Mouse (Mus musculus) embryonic facial prominence, embryonic 10.5 days (tissue): Measurements from ENCODE around the gene Fcrlb. TPM values are rescaled to one million over a fixed set of nuclear protein-coding genes. Genes with fewer than 3 reads are reported as not detected.

Experiments used
- DNase-seq: peaks from one replicate; pipeline ENCODE4 v3.0.0-alpha.2; 2017; ENCODE audit warnings: low spot score
- H3K27ac ChIP-seq: fragments of 300-500 bp; sonication (generic); replicated peaks from 2 replicates; pipeline ENCODE4 v1.5.1; 2016; ENCODE audit warnings: mild to moderate bottlenecking
- H3K27me3 ChIP-seq: fragments of 300-500 bp; sonication (generic); replicated peaks from 2 replicates; pipeline ENCODE4 v1.6.1; 2016; ENCODE audit warnings: low read depth, mild to moderate bottlenecking; ENCODE audit not compliant: poor library complexity, severe bottlenecking
- H3K36me3 ChIP-seq: fragments of 300-500 bp; sonication (generic); replicated peaks from 2 replicates; pipeline ENCODE4 v1.6.1; 2016; ENCODE audit warnings: mild to moderate bottlenecking, moderate library complexity
- H3K4me1 ChIP-seq: fragments of 300-500 bp; sonication (generic); 2 replicates; pipeline ENCODE4 v1.6.1; 2016
- H3K4me3 ChIP-seq: fragments of 300-500 bp; sonication (generic); 2 replicates; pipeline ENCODE4 v1.5.1; 2016; ENCODE audit warnings: mild to moderate bottlenecking, moderate library complexity
- H3K9me3 ChIP-seq: fragments of 300-500 bp; sonication (generic); 2 replicates; pipeline ENCODE4 v1.6.1; 2016; ENCODE audit warnings: mild to moderate bottlenecking
- WGBS: fragments of 180-500 bp; shearing (Covaris S2); methylation state at CpG from one replicate; pipeline ENCODE4 v1.1.7; 2016; 5-methylcytosine and 5-hydroxymethylcytosine counted together
- polyA plus RNA-seq: library from polyadenylated mRNA; unstranded; fragments of >200 nt; fragmentation: Nextera tagmentation; extraction: Ambion mirVana; gene quantifications from 2 replicates; pipeline ENCODE4 v1.2.1, GENCODE M21; 2016

Gene Fcrlb
- polyA plus RNA-seq, 1 experiment from 2014 or later = not detected

DNA sequence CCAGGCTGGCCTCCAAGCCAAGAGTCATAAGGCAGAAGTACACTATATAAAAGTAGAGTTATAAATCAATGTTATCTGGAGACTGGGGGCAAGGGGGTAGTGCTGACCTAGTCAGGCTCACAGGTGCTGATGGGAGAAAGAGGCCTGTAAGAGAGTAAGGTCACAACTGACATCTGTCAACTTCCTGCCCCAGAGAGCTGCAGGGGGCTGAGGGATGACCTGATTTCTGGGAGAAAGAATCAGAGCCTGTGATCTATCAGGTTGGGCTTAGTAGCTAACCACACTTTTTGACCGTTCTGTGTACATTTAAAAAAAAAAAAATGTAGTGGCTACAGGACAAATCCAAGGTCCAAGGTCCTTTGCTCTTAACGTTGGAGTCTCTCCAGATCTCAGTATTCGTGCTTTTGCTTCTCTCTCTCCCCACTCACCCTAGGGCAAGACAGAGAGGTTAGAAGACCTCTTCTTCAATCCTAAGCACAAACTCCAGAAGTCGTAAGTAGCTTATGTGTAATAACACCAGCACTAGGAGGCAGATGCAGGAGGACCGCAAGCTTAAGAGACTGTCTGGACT is 29.7 kb downstream of the Fcrlb start:
- peaks cover 21% of the 10 kb centered on the region for H3K4me1 ChIP-seq
- H3K9me3 ChIP-seq = no peaks in the 10 kb centered on the region
- peaks cover 41% of the 10 kb centered on the region for H3K36me3 ChIP-seq
- H3K27me3 ChIP-seq = no peaks in the 10 kb centered on the region
- DNase-seq = no peak
- 89% methylated on average over 5 of the region's 5 CpGs for WGBS
- H3K27ac ChIP-seq = no peak overlapping the region
- H3K4me3 ChIP-seq = no peak overlapping the region

DNA sequence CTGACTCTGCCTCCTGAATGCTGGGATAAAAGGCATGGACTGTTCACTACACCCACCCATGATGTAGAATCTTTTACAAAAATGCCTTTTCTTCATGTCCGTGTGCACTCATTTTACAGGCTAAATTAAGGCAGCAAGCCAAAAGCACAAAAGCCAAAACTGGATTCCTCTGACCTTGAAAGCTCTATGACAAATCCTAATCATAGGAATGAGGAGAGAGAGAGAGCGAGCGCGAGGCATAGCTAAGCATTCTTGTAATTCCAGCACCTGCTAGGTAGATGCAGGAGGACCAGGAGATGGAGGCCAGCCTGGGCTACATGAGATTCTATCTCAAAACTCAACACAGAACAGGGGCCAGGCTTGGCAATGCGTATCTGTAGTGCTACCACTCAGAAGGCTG is 35.8 kb downstream of the Fcrlb start:
- 94% methylated on average over 5 of the region's 5 CpGs for WGBS
- H3K36me3 ChIP-seq = peaks cover 87% of the 10 kb centered on the region

DNA sequence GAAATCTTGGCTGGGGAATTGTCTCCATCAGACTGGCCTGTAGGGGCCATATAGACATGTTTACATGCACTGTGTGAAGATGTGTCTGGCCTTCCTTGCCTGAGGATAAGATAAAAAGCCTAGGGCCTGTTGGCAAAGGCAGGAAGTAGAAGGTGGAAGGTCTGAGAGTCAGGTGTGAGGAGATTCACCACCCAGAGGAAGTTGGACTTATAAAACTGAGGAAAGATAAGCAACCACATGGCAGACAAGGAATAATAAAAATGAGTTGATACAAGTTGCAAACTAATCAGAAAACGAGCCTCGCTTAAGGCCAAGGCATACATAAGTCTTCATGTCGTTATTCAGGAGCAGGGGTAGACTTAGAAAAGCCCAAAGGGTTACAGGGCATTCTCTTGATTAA is 37.1 kb downstream of the Fcrlb start:
- DNase-seq = no peak
- Histone ChIP-seq H3K27me3 (no peaks in the 10 kb centered on the region), H3K27ac (no peak overlapping the region)

More for the DNA sequence above, 35.8 kb downstream of the Fcrlb start:
- H3K4me1 ChIP-seq = no peaks in the 10 kb centered on the region
- no peak overlapping the region for H3K4me3 ChIP-seq
- H3K27me3 ChIP-seq = no peaks in the 10 kb centered on the region
- no peaks in the 10 kb centered on the region for H3K9me3 ChIP-seq
- no peak overlapping the region for H3K27ac ChIP-seq
- DNase-seq = no peak

DNA sequence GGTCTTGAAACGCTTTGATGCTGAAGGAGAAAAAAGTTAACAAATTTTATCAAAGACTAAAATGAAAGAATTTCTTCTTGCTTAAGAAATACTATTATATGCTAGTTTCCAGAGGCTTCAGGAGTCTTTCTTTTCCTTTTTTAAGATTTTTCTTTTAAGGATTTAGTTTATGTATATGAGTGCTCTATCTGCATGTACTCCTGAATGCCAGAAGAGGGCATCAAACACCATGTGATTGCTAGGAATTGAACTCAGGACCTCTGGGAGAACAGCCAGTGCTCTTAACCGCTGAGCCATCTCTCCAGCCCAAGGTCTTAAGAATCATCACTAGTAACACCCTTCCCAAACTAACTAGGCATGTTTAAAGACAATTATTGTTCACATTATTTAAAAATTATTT is 40.8 kb downstream of the Fcrlb start:
- Histone ChIP-seq H3K27ac (no peak overlapping the region), H3K4me1 (peaks cover 3% of the 10 kb centered on the region), H3K4me3 (no peak overlapping the region), H3K36me3 (peaks cover 50% of the 10 kb centered on the region), H3K9me3 (no peaks in the 10 kb centered on the region), H3K27me3 (no peaks in the 10 kb centered on the region)
- no peak for DNase-seq
- WGBS = 96% methylated on average over 2 of the region's 2 CpGs

More for the DNA sequence above, 37.1 kb downstream of the Fcrlb start:
- no peaks in the 10 kb centered on the region for H3K9me3 ChIP-seq
- H3K36me3 ChIP-seq = peaks cover 83% of the 10 kb centered on the region
- no peak overlapping the region for H3K4me3 ChIP-seq
- no peaks in the 10 kb centered on the region for H3K4me1 ChIP-seq
- WGBS = 90% methylated on average over 3 of the region's 3 CpGs

DNA sequence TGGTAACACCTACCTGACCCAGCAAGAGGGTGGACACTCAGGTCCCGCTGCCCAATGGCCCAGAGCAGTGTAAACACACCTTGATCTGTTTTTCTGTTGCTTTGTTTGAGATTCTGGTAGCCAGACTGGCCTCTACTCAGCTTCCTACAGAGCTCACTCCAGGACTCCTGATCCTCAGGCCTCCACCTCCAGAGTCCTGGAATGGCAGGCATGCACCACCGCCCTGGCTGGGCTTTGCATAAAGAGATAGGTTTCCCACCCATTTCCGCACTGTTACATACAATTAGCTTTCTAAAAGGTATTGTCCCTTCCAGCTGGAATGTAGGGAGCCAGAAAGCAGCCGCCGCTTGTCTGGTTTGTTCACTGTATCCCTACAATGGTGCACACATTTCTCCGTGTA is 41.3 kb downstream of the Fcrlb start:
- DNase-seq = no peak
- WGBS = 90% methylated on average over 6 of the region's 6 CpGs
- H3K9me3 ChIP-seq = no peaks in the 10 kb centered on the region
- H3K4me3 ChIP-seq = no peak overlapping the region
- peaks cover 9% of the 10 kb centered on the region for H3K4me1 ChIP-seq
- no peaks in the 10 kb centered on the region for H3K27me3 ChIP-seq
- peaks cover 44% of the 10 kb centered on the region for H3K36me3 ChIP-seq
- no peak overlapping the region for H3K27ac ChIP-seq

DNA sequence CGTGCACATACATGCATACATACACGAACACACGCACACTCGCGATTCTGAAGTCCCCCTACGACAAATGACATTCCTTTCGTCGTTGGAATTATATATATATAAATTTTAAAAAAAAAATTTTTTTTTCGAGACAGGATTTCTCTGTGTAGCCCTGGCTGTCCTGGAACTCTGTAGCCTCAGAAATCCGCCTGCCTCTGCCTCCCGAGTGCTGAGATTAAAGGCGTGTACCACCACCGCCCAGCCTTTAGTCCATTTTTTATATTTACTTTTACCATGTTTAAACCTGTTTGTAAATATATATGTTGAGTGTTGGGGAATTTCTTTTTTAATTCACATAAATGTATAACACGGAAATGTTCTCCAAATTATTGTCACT is 43.8 kb downstream of the Fcrlb start:
- peak overlapping the region; percentile 80 for H3K27ac ChIP-seq

DNA sequence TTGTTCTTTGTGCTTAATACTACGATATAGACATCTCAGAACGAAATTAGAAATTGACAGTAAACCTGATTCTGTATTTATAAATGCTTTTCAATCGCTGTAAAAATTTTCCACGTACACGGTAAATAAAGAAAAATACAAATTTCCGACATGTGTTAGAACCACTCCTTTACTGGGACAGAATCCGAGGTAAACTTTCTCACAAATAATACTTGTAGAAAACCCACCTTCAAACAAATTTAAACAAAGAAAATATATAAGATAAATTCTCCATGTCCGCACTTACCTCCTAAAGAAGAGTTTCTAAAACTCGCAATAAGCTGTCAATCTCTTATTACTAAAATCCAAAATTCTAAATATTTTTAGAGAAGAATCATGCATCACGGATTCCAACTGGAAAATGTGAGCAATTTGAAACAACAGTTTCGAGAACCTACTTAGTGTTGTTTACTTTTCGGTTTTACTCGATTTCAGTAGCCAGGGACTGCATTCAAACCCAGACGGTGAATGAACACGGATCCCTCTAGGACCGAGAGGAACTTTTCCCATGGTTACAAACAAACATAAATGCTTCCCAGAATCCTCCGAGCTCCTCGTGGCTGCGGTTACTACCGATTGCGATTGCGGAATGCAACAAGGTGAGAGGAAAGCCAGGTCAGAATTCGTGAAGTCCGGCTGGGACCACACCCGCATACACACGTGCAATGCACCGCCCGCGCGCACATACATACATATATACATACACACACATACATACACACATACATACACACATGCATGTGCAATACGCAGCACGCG is 44.4 kb downstream of the Fcrlb start:
- no peaks in the 10 kb centered on the region for H3K9me3 ChIP-seq
- H3K4me3 ChIP-seq = peak overlapping the region; percentile 81
- DNase-seq = peak; percentile 82
- peaks cover 19% of the 10 kb centered on the region for H3K36me3 ChIP-seq
- H3K27ac ChIP-seq = peak overlapping the region; percentile 83
- no peaks in the 10 kb centered on the region for H3K27me3 ChIP-seq
- H3K4me1 ChIP-seq = peaks cover 9% of the 10 kb centered on the region
- under 1% methylated on average over 33 of the region's 33 CpGs for WGBS

More for the DNA sequence above, 43.8 kb downstream of the Fcrlb start:
- no peaks in the 10 kb centered on the region for H3K27me3 ChIP-seq
- DNase-seq = no peak
- H3K9me3 ChIP-seq = no peaks in the 10 kb centered on the region
- H3K4me3 ChIP-seq = peak overlapping the region; percentile 81
- H3K4me1 ChIP-seq = peaks cover 9% of the 10 kb centered on the region
- peaks cover 22% of the 10 kb centered on the region for H3K36me3 ChIP-seq
- 22% methylated on average over 14 of the region's 14 CpGs for WGBS

DNA sequence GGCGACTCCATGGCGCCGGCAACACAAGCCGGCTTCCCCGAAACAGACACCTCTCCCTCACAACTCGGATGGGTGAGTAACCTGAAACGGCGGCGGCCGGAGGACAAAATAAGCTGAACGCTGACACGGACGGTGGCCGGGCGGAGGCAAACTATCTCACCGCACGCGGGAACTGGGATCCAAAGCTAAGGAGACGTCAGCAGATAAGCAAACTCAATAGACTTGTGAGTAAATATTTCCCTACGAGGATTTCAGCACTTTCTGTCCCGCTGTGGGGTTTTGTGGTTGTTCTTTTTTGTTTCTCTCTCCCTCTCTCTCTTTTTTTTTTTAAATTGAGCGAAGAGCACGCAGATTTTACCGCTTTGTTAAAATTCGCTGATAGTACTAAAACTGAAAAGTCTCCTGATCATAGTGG is 45.0 kb downstream of the Fcrlb start, which contains the start of gene Atf6:
Gene Atf6 (minus strand): TSS at position 81 of the 415 bp plus-strand sequence.
- peak; percentile 95 for DNase-seq
- H3K27me3 ChIP-seq = no peaks in the 10 kb centered on the region
- WGBS = 0% methylated on average over 25 of the region's 25 CpGs
- H3K27ac ChIP-seq = peak within 1 kb of the TSS; percentile 83
- H3K36me3 ChIP-seq = peaks cover 16% of the 10 kb centered on the region
- H3K4me1 ChIP-seq = peaks cover 9% of the 10 kb centered on the region
- H3K9me3 ChIP-seq = no peaks in the 10 kb centered on the region
- peak within 1 kb of the TSS; percentile 81 for H3K4me3 ChIP-seq

DNA sequence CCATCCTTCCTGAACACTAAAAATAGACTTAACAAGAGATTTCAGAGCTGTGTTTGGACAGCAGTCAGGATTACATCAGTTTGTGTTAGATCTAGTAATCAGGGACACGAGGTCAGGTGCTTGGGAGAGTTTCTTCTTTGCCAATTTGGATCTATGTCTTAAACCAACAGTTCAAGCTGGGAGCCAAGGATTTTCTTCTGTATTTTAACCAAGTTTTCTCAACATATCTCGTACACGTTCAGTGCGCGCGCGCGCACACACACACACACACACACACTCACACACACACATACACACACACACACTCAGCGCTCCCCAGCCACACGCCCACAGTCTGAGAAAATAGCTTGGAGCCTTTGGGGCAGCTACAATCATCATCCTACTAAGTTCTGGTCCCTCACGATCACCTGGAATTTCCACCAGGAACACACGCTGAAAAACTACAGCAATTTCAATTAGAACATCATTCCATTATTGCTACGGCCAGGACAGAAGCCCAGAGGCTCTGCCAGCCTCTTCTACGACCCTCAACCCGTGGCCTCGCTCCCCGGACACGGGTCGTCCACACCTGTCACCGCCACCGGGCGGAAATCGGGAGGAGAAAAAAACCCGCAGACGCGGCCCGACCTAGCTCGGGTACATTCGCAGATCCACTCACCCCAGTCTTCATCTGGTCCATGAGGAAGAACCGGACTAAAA is 45.6 kb downstream of the Fcrlb start:
- no peaks in the 10 kb centered on the region for H3K27me3 ChIP-seq
- no peaks in the 10 kb centered on the region for H3K9me3 ChIP-seq
- H3K4me3 ChIP-seq = peak overlapping the region; percentile 81
- WGBS = 2% methylated on average over 30 of the region's 30 CpGs
- H3K27ac ChIP-seq = peak overlapping the region; percentile 83
- H3K4me1 ChIP-seq = peaks cover 9% of the 10 kb centered on the region
- H3K36me3 ChIP-seq = peaks cover 11% of the 10 kb centered on the region
- peak; percentile 40 for DNase-seq

DNA sequence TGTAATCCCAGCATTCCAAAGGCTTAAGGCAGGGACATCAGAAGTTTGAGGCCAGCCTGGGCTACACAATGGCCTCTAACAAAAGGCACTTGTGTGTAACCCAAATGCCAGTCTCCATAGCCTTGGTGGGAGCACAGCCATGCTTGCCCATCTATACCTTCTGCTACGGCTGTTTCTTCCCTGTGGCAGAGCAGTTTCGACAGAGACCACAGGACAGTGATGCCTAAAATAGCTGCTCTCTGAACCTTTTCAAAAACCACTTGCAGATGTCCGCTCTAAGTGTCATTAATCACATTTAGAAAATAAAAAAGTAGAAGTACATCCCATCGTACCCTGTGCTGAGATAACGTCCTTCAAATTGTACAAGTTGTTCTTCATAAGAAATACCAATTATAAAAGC is 47.3 kb downstream of the Fcrlb start:
- DNase-seq = no peak
- Histone ChIP-seq H3K4me3 (no peak overlapping the region), H3K4me1 (peaks cover 9% of the 10 kb centered on the region), H3K36me3 (no peaks in the 10 kb centered on the region), H3K27me3 (no peaks in the 10 kb centered on the region), H3K9me3 (no peaks in the 10 kb centered on the region), H3K27ac (no peak overlapping the region)
- WGBS = 87% methylated on average over 5 of the region's 5 CpGs

DNA sequence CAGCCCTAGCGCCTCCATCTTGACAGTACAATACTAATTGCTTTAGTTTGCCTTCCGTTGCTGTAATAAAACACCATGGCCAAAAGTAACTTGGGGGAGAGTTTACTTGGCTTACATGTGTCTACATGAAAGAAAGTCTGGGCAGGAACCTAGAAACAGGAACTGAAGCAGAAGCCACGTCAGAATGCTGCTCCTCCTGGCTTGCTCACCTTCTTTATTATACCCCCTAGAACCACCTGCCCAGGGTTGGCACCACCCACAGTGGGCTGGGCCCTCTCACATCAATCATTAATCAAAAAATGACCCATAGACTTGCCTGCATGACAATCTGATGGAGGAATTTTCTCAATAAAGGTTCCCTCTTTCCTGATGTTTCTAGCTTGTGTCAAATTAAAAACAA is 48.0 kb downstream of the Fcrlb start:
- Histone ChIP-seq H3K36me3 (no peaks in the 10 kb centered on the region), H3K4me1 (peaks cover 9% of the 10 kb centered on the region), H3K4me3 (no peak overlapping the region), H3K9me3 (no peaks in the 10 kb centered on the region), H3K27me3 (no peaks in the 10 kb centered on the region), H3K27ac (no peak overlapping the region)
- DNase-seq = no peak
- 85% methylated on average over 3 of the region's 3 CpGs for WGBS

DNA sequence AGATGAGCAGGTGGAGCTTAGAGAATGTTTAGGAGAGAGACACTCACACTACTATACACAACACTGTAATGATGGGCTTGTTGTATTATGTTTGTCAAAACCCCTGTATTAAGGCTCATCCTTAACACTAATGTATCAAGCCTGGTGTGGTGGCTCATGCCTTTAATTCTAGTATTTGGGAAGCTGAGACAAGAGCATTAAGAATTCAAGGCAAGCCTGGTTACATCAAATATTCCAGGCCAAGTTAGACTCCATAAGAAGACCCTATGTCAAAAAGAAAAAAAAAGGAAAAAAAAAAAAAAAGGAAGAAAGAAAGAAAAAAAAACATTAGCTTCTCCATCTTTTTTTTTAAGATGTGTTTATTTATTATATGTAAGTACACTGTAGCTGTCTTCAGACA is 48.5 kb downstream of the Fcrlb start:
- H3K36me3 ChIP-seq = no peaks in the 10 kb centered on the region
- no peak overlapping the region for H3K27ac ChIP-seq
- DNase-seq = no peak
- H3K4me1 ChIP-seq = peaks cover 9% of the 10 kb centered on the region
- H3K27me3 ChIP-seq = no peaks in the 10 kb centered on the region
- no peaks in the 10 kb centered on the region for H3K9me3 ChIP-seq
- no peak overlapping the region for H3K4me3 ChIP-seq

DNA sequence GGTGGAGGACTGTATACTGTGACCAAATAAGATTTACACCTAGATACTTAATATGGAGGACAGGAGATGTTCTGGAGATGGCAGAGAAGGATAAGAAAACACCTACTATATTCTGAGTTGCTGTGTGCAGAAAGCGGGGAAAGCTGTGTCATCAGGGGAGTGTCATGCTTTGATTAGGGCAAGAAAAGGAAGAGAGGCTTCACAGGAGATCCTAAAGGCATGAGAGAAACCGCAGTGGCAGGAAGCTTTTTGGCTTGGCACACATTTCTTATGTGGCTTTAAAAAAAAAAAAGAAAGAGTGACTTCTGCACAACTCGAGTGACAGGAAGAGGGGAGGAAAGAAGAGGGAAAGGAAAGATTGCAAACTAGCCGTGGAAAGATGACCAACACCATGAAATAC is 49.7 kb downstream of the Fcrlb start:
- no peak for DNase-seq
- Histone ChIP-seq H3K27ac (no peak overlapping the region), H3K4me1 (peaks cover 9% of the 10 kb centered on the region), H3K9me3 (no peaks in the 10 kb centered on the region), H3K36me3 (no peaks in the 10 kb centered on the region), H3K27me3 (no peaks in the 10 kb centered on the region), H3K4me3 (no peak overlapping the region)
- WGBS = 75% methylated on average over 4 of the region's 4 CpGs
